8 mouse cellular contexts compared by ENCODE assay signal in genomic region chr5:135956300-135957206, GRCm38 (mm10). TPM values are rescaled to one million over a fixed set of nuclear protein-coding genes. Genes with fewer than 3 reads are reported as not detected.
DNase-seq lines count a peak whose midpoint lies in the region; ATAC-seq and TF ChIP-seq lines count a peak whose summit lies in the region.

No protein-coding gene starts in this region.

- peak overlapping the region; percentile 96 for H3K27ac ChIP-seq in kidney, embryonic 15.5 days
- peak overlapping the region; percentile 7; the same call in 1 of the 2 replicates for H3K27ac ChIP-seq in cortical plate, adult 2 months (ENCODE audit: insufficient read depth, low read length)

- H3K27me3 ChIP-seq in kidney, embryonic 15.5 days: no peaks in the 10 kb centered on the region

- H3K36me3 ChIP-seq in kidney, embryonic 15.5 days: no peaks in the 10 kb centered on the region

- peaks cover 26% of the 10 kb centered on the region for H3K4me1 ChIP-seq in kidney, embryonic 15.5 days
- H3K4me1 ChIP-seq in cortical plate, adult 2 months (ENCODE audit: control insufficient read depth, insufficient read depth, low read length): peaks cover 2% of the 10 kb centered on the region; the same call in 1 of the 2 replicates

- intact Hi-C loops in left cerebral cortex, postnatal 36 days (cut with DNase I): loop anchor here (1.0 kb wide), 1 partner anchor 21 kb away; no protein-coding TSS in a partner anchor

- no peaks in the 10 kb centered on the region for H3K9me3 ChIP-seq in kidney, embryonic 15.5 days (replicated peaks)

- TF ChIP-seq POLR2A in cortical plate, adult 2 months (IDR thresholded peaks at IDR 0.05; ENCODE audit: extremely low read depth, insufficient read depth, low read length): no peak

- no peak for ATAC-seq in kidney, embryonic 15.5 days (replicated peaks; ENCODE audit: low FRiP score)

- peak overlapping the region; percentile 38 for H3K4me3 ChIP-seq in kidney, embryonic 15.5 days (replicated peaks)
- peak overlapping the region; percentile 28; the same call in 1 of the 2 replicates for H3K4me3 ChIP-seq in cortical plate, adult 2 months (ENCODE audit: insufficient read depth, low read length)

- 0 out of 2 replicates have a peak overlapping the region, but pooled peaks have one; percentile 27 for H3K9ac ChIP-seq in kidney, embryonic 15.5 days

- no peak for TF ChIP-seq CTCF in cortical plate, adult 2 months (IDR thresholded peaks at IDR 0.05; ENCODE audit: extremely low read depth, insufficient read depth, low read length)

- WGBS in kidney, embryonic 15.5 days: 78% methylated on average over 9 of the region's 9 CpGs

- H3K4me2 ChIP-seq in kidney, embryonic 15.5 days: peak overlapping the region; percentile 59

- no peak for DNase-seq in kidney, postnatal 10 days
- peak; percentile 51 for DNase-seq in induced T-regulatory cell, adult 2 months (ENCODE audit: low read depth)
- peak; percentile 34 to 51 for DNase-seq in natural killer cell, adult 2 months (ENCODE audit: low spot score in 2 of 2)
- no peak for DNase-seq in layer of hippocampus, postnatal 10 days (ENCODE audit: low spot score in 2 of 2)
- no peak for DNase-seq in left cerebral cortex, postnatal 36 days (ENCODE audit: low spot score in 2 of 2)
- no peak for DNase-seq in left cerebral cortex, adult 8-10 months (ENCODE audit: low spot score in 2 of 2)

RNA-seq across cellular contexts. Expression of gene Ssc4d, which starts 17.8 kb away (rescaled TPM):
- polyA plus RNA-seq in kidney, embryonic 15.5 days (2015; fragmentation: Nextera tagmentation; extraction: Ambion mirVana): 9.6 and 10.1 TPM in 2 replicates
- 2.7 and 3.7 TPM in 2 replicates for polyA plus RNA-seq in cortical plate, adult 2 months (2012; rRNA removed)
- total RNA-seq in layer of hippocampus, postnatal 10 days (2021): 1 to 10 TPM; 2.1 to 2.3 TPM
- total RNA-seq in left cerebral cortex, postnatal 36 days (2021): 1 to 10 TPM; 1.4 TPM
- total RNA-seq in left cerebral cortex, adult 8-10 months (2022): 1 to 10 TPM; 1.3 to 2.8 (median 2.0) TPM

RNA-seq across cellular contexts. Expression of gene Ywhag, which starts 22.1 kb away (rescaled TPM):
- polyA plus RNA-seq in kidney, embryonic 15.5 days (2015; fragmentation: Nextera tagmentation; extraction: Ambion mirVana): 179 and 189 TPM in 2 replicates
- 516 and 534 TPM in 2 replicates for polyA plus RNA-seq in cortical plate, adult 2 months (2012; rRNA removed)
- total RNA-seq in layer of hippocampus, postnatal 10 days (2021): 1,000 to 10,000 TPM; 1,571 to 1,708 TPM
- 1,000 to 10,000 TPM; 1,175 to 1,315 TPM for total RNA-seq in left cerebral cortex, postnatal 36 days (2021)
- 1,000 to 10,000 TPM; 1,072 to 1,089 (median 1,074) TPM for total RNA-seq in left cerebral cortex, adult 8-10 months (2022)

RNA-seq across cellular contexts. Expression of gene Zp3, which starts 23.3 kb away (rescaled TPM):
- polyA plus RNA-seq in kidney, embryonic 15.5 days (2015; fragmentation: Nextera tagmentation; extraction: Ambion mirVana): 0.30 TPM in 1 of 2 replicates, not detected in the other
- 0.08 TPM in 1 of 2 replicates, not detected in the other for polyA plus RNA-seq in cortical plate, adult 2 months (2012; rRNA removed)
- total RNA-seq in layer of hippocampus, postnatal 10 days (2021): not detected
- not detected for total RNA-seq in left cerebral cortex, postnatal 36 days (2021)
- total RNA-seq in left cerebral cortex, adult 8-10 months (2022): not detected

RNA-seq across cellular contexts. Expression of gene Dtx2, which starts 38.0 kb away (rescaled TPM):
- polyA plus RNA-seq in kidney, embryonic 15.5 days (2015; fragmentation: Nextera tagmentation; extraction: Ambion mirVana): 29.4 and 29.9 TPM in 2 replicates
- 8.9 and 9.6 TPM in 2 replicates for polyA plus RNA-seq in cortical plate, adult 2 months (2012; rRNA removed)
- 10 to 100 TPM; 10.0 to 12.4 TPM for total RNA-seq in layer of hippocampus, postnatal 10 days (2021)
- total RNA-seq in left cerebral cortex, postnatal 36 days (2021): 1 to 10 TPM; 7.7 to 8.4 TPM
- total RNA-seq in left cerebral cortex, adult 8-10 months (2022): 10 to 100 TPM in 1 of 4 experiments, 1 to 10 TPM in 3; 7.5 to 11.3 (median 9.6) TPM

Comparison
In these comparisons a context has a peak if more than half of its experiments do, and no peak if none do; other contexts are left out.
1. DNase-seq: peak in induced T-regulatory cell, adult 2 months (single experiment) and natural killer cell, adult 2 months (2 of 2); none in kidney, postnatal 10 days (single experiment), layer of hippocampus, postnatal 10 days (0 of 2), left cerebral cortex, postnatal 36 days (0 of 2) and left cerebral cortex, adult 8-10 months (0 of 2).